Mouse (Mus musculus) kidney, adult 2 months (tissue): ENCODE measurements at regions not wholly inside any gene's neighbourhood (a gene's known extent, or its start where the extent isn't known, plus 50 kb on each side); places are given as distances from the start of the nearest gene placed in this dataset.

Source experiments
- CTCF ChIP-seq: fragments of 200-500 bp; conservative IDR thresholded peaks from 2 replicates; pipeline ENCODE4 v1.5.1; 2011; ENCODE audit warnings: low read depth, mild to moderate bottlenecking, control low read depth, low read length, moderate library complexity, mixed read lengths; ENCODE audit not compliant: insufficient read depth, insufficient read length
- POLR2A ChIP-seq: fragments of 200-500 bp; IDR thresholded peaks from one replicate; pipeline ENCODE4 v1.6.1; 2011; ENCODE audit warnings: low read depth, low read length, control low read depth

DNA sequence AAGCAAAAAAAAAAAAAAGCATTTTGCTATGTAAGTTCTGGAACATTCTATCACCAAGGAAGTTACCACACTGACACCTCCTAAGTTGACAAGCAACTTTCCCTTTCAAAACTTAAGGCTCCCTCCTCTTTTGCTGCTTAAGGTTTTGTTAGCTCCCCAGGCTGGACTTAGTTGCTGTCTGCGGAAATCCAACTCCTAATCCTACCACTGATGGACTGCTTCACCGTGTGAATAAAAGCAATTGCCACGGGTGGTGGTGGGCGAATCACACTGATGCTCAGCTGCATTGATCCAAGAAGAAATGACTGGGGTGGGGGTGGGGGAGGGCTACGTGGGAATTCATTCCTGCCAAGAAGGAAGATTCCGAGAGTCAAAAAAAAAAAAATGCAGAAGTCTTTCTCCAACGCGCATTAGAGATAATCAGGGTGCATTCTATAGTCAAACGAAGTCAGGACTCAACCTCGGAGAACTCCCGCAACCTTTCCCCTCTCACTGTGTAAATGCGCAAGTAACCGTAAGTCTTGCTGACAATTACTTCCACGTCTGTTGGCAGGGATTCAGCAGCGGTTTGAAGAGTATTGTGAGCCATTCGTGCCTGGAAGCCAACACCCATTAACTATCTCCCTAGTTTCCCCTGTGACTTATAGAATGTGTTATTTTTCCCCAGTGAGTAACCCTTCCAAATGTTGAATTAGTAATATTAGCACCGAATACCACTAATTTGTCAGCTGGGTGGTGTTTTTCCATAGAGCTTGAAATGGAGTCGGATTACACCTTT, 358.8 kb downstream of the Adgrl2 start:
- no peak for TF ChIP-seq CTCF
- no peak for TF ChIP-seq POLR2A
